Mouse (Mus musculus): Measurements from ENCODE around the gene Abcb1a. TPM values are rescaled to one million over a fixed set of nuclear protein-coding genes. Genes with fewer than 3 reads are reported as not detected.

Abcb1a gene
- polyA plus RNA-seq, 1 experiment from 2014 or later, result 0.37 TPM

DNA sequence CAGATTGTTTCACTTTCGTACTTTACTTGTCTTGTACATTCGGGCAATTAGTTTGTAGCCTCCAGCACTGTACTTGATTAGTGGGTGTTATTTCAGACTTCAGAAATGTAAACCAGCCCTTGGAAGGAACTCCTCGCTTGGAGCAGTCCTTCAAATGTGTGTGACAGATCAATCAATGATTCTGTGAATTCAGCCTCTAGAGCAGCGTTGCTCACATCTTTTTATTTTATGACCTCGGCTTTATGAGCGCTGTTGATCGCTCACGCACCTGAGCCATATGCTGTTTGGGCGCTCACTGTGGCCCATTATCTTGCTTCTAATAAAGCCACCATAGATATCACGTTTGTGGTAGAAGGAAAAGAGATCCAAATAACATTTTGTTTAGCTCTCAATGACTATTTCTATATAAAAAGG is 868 bp downstream of the Abcb1a start:
- H3K9ac ChIP-seq (ENCODE audit: low read depth, low read length), result no peak overlapping the region
- peak overlapping the region; percentile 88 for H3K4me2 ChIP-seq
- no peaks in the 10 kb centered on the region for H3K27me3 ChIP-seq (ENCODE audit: control insufficient read depth, insufficient read depth, low read length)
- H3K36me3 ChIP-seq (ENCODE audit: control insufficient read depth, insufficient read depth, low read length), result no peaks in the 10 kb centered on the region
- H3K4me3 ChIP-seq (ENCODE audit: low read depth, low read length), result peak overlapping the region; percentile 49
- H3K4me1 ChIP-seq (ENCODE audit: control insufficient read depth, insufficient read depth, low read length), result no peaks in the 10 kb centered on the region
- no peak overlapping the region for H3K27ac ChIP-seq (ENCODE audit: low read depth, low read length)
- no peak for ATAC-seq (replicated peaks; ENCODE audit: insufficient number of reproducible peaks, low FRiP score, low TSS enrichment)
- whole genome bisulfite sequencing (ENCODE audit: insufficient replicate concordance), result 74% methylated on average over 10 of the region's 10 CpGs
- no peaks in the 10 kb centered on the region for H3K9me3 ChIP-seq (replicated peaks; ENCODE audit: control insufficient read depth, low read length)

DNA sequence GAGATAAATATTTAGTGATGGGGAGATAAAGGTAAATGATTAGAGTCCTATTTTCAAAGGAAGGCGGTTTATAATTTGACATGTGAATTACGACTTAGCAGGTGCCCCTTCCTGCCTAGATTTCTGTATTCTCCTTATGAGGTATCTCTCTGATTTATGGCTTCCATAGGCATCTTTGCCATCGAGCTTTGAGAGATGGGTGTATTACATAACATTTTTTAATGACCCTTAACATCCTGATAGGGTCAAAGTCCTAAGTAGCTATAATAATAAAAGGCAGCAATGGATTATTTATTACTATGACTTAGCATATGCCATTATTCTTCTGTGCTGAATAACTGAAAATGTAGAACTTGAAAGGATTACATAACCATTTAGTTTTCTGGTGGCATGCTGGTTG is 4.8 kb downstream of the Abcb1a start:
- Histone ChIP-seq H3K36me3 (ENCODE audit: control insufficient read depth, insufficient read depth, low read length) (no peaks in the 10 kb centered on the region), H3K4me1 (ENCODE audit: control insufficient read depth, insufficient read depth, low read length) (no peaks in the 10 kb centered on the region), H3K27me3 (ENCODE audit: control insufficient read depth, insufficient read depth, low read length) (no peaks in the 10 kb centered on the region), H3K9ac (ENCODE audit: low read depth, low read length) (no peak overlapping the region), H3K9me3 (replicated peaks; ENCODE audit: control insufficient read depth, low read length) (no peaks in the 10 kb centered on the region), H3K4me2 (no peak overlapping the region), H3K4me3 (ENCODE audit: low read depth, low read length) (no peak overlapping the region), H3K27ac (ENCODE audit: low read depth, low read length) (no peak overlapping the region)
- WGBS (ENCODE audit: insufficient replicate concordance), result 71% methylated on average over 3 of the region's 3 CpGs
- no peak for ATAC-seq (replicated peaks; ENCODE audit: insufficient number of reproducible peaks, low FRiP score, low TSS enrichment)

DNA sequence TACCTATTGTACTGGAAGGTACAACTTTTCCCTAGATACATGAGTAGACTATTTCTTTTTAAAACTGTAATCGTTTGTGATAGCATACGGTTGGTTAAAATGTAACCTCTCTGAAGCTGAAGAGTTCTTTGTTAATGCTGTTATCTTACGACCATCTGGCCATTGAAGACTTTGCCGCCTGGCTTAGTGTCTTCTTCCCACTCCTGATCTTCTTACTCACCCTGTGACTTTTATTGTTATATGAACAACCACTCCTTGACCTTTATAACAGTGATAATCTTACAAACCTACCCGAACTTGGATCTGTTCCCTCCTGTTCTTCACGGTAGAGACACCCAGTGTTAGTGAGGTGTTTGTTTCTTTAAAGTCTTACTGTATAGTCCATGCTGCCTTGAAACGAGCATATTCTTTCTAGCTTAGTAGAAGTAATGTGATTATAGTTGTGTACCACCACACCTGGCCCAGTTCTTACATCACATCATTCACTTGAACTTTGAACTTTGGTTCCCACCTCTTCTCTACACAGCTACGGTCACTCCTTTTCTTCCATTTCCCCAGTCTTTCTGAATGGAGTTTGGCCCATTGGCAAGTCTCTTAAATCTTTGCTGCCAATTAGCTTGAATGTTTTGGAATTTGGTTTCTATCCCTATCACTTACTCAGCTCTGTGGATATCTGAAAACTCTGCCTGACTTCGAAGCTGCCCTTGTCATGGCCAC is 8.0 kb downstream of the Abcb1a start:
- ATAC-seq (replicated peaks; ENCODE audit: insufficient number of reproducible peaks, low FRiP score, low TSS enrichment), result no peak
- 72% methylated on average over 9 of the region's 9 CpGs for WGBS (ENCODE audit: insufficient replicate concordance)
- H3K9me3 ChIP-seq (replicated peaks; ENCODE audit: control insufficient read depth, low read length), result no peaks in the 10 kb centered on the region

DNA sequence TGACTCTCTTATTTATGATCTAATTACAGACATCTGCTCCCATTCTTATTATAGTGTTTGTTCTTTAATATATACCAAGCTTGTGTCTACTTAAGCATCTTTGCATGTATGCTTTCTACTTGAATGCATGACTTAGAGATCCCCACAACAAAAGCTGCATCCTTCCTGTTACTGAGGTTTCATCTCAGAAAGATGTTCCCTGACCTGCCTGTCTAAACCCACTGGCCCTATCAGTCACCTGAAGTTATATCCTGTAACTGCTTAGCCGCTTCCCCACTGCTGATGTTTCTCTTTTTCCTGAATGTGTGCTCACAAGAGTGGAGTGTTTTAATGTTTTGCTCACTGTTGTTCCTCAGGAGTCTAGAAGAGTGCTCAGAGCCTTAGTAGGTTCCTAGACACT is 9.7 kb downstream of the Abcb1a start:
- no peaks in the 10 kb centered on the region for H3K36me3 ChIP-seq (ENCODE audit: control insufficient read depth, insufficient read depth, low read length)
- no peak overlapping the region for H3K4me3 ChIP-seq (ENCODE audit: low read depth, low read length)
- no peak overlapping the region for H3K9ac ChIP-seq (ENCODE audit: low read depth, low read length)
- H3K27me3 ChIP-seq (ENCODE audit: control insufficient read depth, insufficient read depth, low read length), result no peaks in the 10 kb centered on the region
- H3K27ac ChIP-seq (ENCODE audit: low read depth, low read length), result no peak overlapping the region
- no peaks in the 10 kb centered on the region for H3K4me1 ChIP-seq (ENCODE audit: control insufficient read depth, insufficient read depth, low read length)
- ATAC-seq (replicated peaks; ENCODE audit: insufficient number of reproducible peaks, low FRiP score, low TSS enrichment), result no peak
- H3K4me2 ChIP-seq, result no peak overlapping the region
- 77% methylated on average over 1 of the region's 1 CpGs for WGBS (ENCODE audit: insufficient replicate concordance)
- no peaks in the 10 kb centered on the region for H3K9me3 ChIP-seq (replicated peaks; ENCODE audit: control insufficient read depth, low read length)

More for the DNA sequence above, 8.0 kb downstream of the Abcb1a start:
- Histone ChIP-seq H3K9ac (ENCODE audit: low read depth, low read length) (no peak overlapping the region), H3K27me3 (ENCODE audit: control insufficient read depth, insufficient read depth, low read length) (no peaks in the 10 kb centered on the region), H3K4me1 (ENCODE audit: control insufficient read depth, insufficient read depth, low read length) (no peaks in the 10 kb centered on the region), H3K4me2 (no peak overlapping the region), H3K27ac (ENCODE audit: low read depth, low read length) (no peak overlapping the region), H3K4me3 (ENCODE audit: low read depth, low read length) (no peak overlapping the region), H3K36me3 (ENCODE audit: control insufficient read depth, insufficient read depth, low read length) (no peaks in the 10 kb centered on the region)

DNA sequence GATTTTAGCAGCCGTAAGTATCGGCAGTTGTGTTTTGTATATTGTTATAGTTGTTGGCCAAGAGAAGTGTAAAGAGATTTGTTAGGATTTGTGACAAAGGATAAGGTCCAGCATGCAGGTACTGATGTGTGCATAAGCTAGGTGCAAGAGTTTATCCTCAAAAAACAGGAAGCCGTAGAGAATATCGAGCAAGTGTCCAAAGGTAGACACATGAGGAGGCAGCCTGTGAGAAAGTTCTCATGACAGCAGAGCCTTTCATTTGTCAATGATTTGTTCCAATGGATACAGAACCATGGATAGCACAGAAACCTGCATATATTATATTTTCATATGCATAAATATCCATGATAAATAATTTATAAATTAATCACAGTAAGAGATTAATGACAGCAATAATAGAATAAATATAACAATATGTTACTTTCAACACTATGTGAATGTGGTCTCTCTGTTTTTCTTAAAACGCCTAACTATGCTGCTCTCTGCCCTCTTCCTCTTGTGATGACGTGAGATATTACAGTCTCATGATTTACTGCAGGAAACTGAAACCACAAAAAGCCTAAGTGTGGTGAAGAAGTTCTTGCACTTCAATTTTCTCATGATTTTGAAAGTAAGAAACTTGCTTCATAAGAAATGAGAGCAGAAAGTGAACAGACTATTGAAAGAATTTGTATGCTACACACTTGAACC is 15.5 kb downstream of the Abcb1a start:
- Histone ChIP-seq H3K4me1 (ENCODE audit: control insufficient read depth, insufficient read depth, low read length) (no peaks in the 10 kb centered on the region), H3K9ac (ENCODE audit: low read depth, low read length) (no peak overlapping the region), H3K27me3 (ENCODE audit: control insufficient read depth, insufficient read depth, low read length) (no peaks in the 10 kb centered on the region), H3K4me3 (ENCODE audit: low read depth, low read length) (no peak overlapping the region), H3K36me3 (ENCODE audit: control insufficient read depth, insufficient read depth, low read length) (no peaks in the 10 kb centered on the region), H3K4me2 (no peak overlapping the region), H3K9me3 (replicated peaks; ENCODE audit: control insufficient read depth, low read length) (no peaks in the 10 kb centered on the region), H3K27ac (ENCODE audit: low read depth, low read length) (no peak overlapping the region)
- ATAC-seq (replicated peaks; ENCODE audit: insufficient number of reproducible peaks, low FRiP score, low TSS enrichment), result no peak
- WGBS (ENCODE audit: insufficient replicate concordance), result 85% methylated on average over 6 of the region's 6 CpGs

DNA sequence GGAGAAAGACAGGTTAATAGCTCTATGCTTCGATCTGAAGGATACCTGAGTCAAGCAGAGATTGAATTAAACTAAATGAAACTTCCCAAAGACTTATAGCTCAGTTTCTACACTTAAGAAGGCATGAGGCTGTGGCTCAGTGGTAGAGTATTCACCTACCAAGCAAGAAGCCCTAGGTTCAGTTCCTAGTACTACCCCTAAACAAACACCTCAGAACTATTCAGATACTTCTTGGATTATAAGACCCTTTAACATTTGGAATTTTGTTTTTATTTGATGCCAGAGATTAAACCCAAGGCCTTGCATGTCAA is 16.0 kb downstream of the Abcb1a start:
- no peaks in the 10 kb centered on the region for H3K27me3 ChIP-seq (ENCODE audit: control insufficient read depth, insufficient read depth, low read length)
- no peak overlapping the region for H3K4me3 ChIP-seq (ENCODE audit: low read depth, low read length)
- no peaks in the 10 kb centered on the region for H3K9me3 ChIP-seq (replicated peaks; ENCODE audit: control insufficient read depth, low read length)
- no peak overlapping the region for H3K27ac ChIP-seq (ENCODE audit: low read depth, low read length)
- H3K4me1 ChIP-seq (ENCODE audit: control insufficient read depth, insufficient read depth, low read length), result no peaks in the 10 kb centered on the region
- WGBS (ENCODE audit: insufficient replicate concordance), result 85% methylated on average over 1 of the region's 1 CpGs
- H3K36me3 ChIP-seq (ENCODE audit: control insufficient read depth, insufficient read depth, low read length), result no peaks in the 10 kb centered on the region
- ATAC-seq (replicated peaks; ENCODE audit: insufficient number of reproducible peaks, low FRiP score, low TSS enrichment), result no peak
- no peak overlapping the region for H3K9ac ChIP-seq (ENCODE audit: low read depth, low read length)
- H3K4me2 ChIP-seq, result no peak overlapping the region

DNA sequence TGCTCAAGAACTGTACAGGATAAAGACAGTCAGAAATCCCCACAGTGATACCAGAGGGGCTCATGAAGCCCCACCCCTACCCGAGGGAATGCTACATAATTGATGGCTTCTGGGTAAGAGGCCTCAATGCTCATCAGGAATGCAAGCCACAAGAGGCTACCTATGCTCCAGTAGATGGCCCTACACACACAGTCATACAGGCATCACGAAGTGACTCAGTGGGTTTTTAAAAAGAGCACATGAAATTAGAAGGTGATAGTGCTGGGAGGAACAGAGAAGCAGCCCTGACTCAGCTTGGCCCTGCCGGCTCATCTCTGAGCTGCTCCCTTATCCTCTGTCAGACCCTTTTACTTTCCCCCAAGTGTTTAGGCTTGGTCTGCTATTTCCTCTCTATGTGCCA is 21.3 kb downstream of the Abcb1a start:
- Histone ChIP-seq H3K4me2 (no peak overlapping the region), H3K27ac (ENCODE audit: low read depth, low read length) (no peak overlapping the region), H3K4me3 (ENCODE audit: low read depth, low read length) (no peak overlapping the region), H3K27me3 (ENCODE audit: control insufficient read depth, insufficient read depth, low read length) (no peaks in the 10 kb centered on the region), H3K9me3 (replicated peaks; ENCODE audit: control insufficient read depth, low read length) (no peaks in the 10 kb centered on the region), H3K4me1 (ENCODE audit: control insufficient read depth, insufficient read depth, low read length) (no peaks in the 10 kb centered on the region), H3K9ac (ENCODE audit: low read depth, low read length) (no peak overlapping the region), H3K36me3 (ENCODE audit: control insufficient read depth, insufficient read depth, low read length) (no peaks in the 10 kb centered on the region)
- ATAC-seq (replicated peaks; ENCODE audit: insufficient number of reproducible peaks, low FRiP score, low TSS enrichment), result no peak
- WGBS (ENCODE audit: insufficient replicate concordance), result 47% methylated on average over 3 of the region's 3 CpGs

DNA sequence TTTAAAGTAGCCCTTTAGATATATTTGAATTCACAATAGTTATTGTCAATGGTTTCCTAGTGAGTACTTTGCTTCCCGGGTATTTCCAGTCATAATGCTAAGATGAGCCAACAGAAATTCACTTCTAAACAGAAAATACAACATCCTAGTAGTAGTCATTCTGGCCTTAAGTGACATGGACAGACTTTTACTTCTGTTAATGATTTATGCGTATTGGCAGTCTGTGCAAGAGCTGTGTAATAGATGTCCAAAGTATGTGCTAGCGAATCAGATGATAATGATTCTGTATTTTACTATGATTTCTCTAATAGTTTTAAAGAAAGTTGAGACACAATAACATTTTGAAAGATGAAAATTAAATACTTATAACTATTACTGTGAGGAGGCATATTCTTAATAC is 23.8 kb downstream of the Abcb1a start:
- H3K4me2 ChIP-seq, result no peak overlapping the region
- no peak for ATAC-seq (replicated peaks; ENCODE audit: insufficient number of reproducible peaks, low FRiP score, low TSS enrichment)
- no peaks in the 10 kb centered on the region for H3K36me3 ChIP-seq (ENCODE audit: control insufficient read depth, insufficient read depth, low read length)
- WGBS (ENCODE audit: insufficient replicate concordance), result 79% methylated on average over 3 of the region's 3 CpGs
- H3K27me3 ChIP-seq (ENCODE audit: control insufficient read depth, insufficient read depth, low read length), result no peaks in the 10 kb centered on the region
- no peaks in the 10 kb centered on the region for H3K9me3 ChIP-seq (replicated peaks; ENCODE audit: control insufficient read depth, low read length)
- no peak overlapping the region for H3K9ac ChIP-seq (ENCODE audit: low read depth, low read length)
- H3K4me3 ChIP-seq (ENCODE audit: low read depth, low read length), result no peak overlapping the region
- H3K4me1 ChIP-seq (ENCODE audit: control insufficient read depth, insufficient read depth, low read length), result no peaks in the 10 kb centered on the region
- H3K27ac ChIP-seq (ENCODE audit: low read depth, low read length), result no peak overlapping the region

DNA sequence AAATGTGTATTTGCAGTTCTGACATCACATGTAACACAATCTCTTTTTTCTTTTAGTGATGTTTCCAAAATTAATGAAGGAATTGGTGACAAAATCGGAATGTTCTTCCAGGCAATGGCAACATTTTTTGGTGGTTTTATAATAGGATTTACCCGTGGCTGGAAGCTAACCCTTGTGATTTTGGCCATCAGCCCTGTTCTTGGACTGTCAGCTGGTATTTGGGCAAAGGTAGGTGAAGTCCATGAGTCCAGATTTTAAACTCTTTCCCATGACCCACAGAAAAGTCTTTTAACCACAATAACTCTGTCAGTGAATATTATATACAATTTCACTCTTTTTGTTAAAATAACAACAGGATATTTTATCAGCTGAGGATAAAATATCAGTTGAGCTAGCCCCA is 26.2 kb downstream of the Abcb1a start:
- no peaks in the 10 kb centered on the region for H3K36me3 ChIP-seq (ENCODE audit: control insufficient read depth, insufficient read depth, low read length)
- no peak overlapping the region for H3K27ac ChIP-seq (ENCODE audit: low read depth, low read length)
- ATAC-seq (replicated peaks; ENCODE audit: insufficient number of reproducible peaks, low FRiP score, low TSS enrichment), result no peak
- H3K9ac ChIP-seq (ENCODE audit: low read depth, low read length), result no peak overlapping the region
- H3K4me3 ChIP-seq (ENCODE audit: low read depth, low read length), result no peak overlapping the region
- no peaks in the 10 kb centered on the region for H3K9me3 ChIP-seq (replicated peaks; ENCODE audit: control insufficient read depth, low read length)
- WGBS (ENCODE audit: insufficient replicate concordance), result 65% methylated on average over 2 of the region's 2 CpGs
- no peaks in the 10 kb centered on the region for H3K4me1 ChIP-seq (ENCODE audit: control insufficient read depth, insufficient read depth, low read length)
- no peaks in the 10 kb centered on the region for H3K27me3 ChIP-seq (ENCODE audit: control insufficient read depth, insufficient read depth, low read length)
- H3K4me2 ChIP-seq, result no peak overlapping the region

Data from heart, embryonic 11.5 days (tissue).